Mouse (Mus musculus) cortical plate, adult 2 months (tissue): ENCODE results near the gene Abhd14a. TPM values are rescaled to one million over a fixed set of nuclear protein-coding genes. Genes with fewer than 3 reads are reported as not detected.

Source experiments
- H3K27ac ChIP-seq: fragments of 200-500 bp; 2 replicates; pipeline ENCODE4 v1.5.1; 2012; ENCODE audit warnings: low read length, control low read depth, inconsistent platforms; ENCODE audit not compliant: insufficient read depth
- H3K4me1 ChIP-seq: fragments of 200-500 bp; 2 replicates; pipeline ENCODE4 v1.6.1; 2011; ENCODE audit warnings: low read length; ENCODE audit not compliant: control insufficient read depth, insufficient read depth
- H3K4me3 ChIP-seq: fragments of 200-500 bp; 2 replicates; pipeline ENCODE4 v1.5.1; 2011; ENCODE audit warnings: mild to moderate bottlenecking, low read length, control low read depth; ENCODE audit not compliant: insufficient read depth
- CTCF ChIP-seq: fragments of 200-500 bp; IDR thresholded peaks from 2 replicates; pipeline ENCODE4 v1.5.1; 2011; ENCODE audit warnings: mild to moderate bottlenecking, control low read depth, low read length; ENCODE audit not compliant: insufficient read depth; ENCODE audit errors: extremely low read depth
- POLR2A ChIP-seq: fragments of 200-500 bp; IDR thresholded peaks from 2 replicates; pipeline ENCODE4 v1.6.1; 2011; ENCODE audit warnings: mild to moderate bottlenecking, low read length, control low read depth; ENCODE audit not compliant: insufficient read depth; ENCODE audit errors: extremely low read depth
- polyA plus RNA-seq: library from polyadenylated mRNA; depleted of rRNA; stranded (reverse); fragments of >200 nt; gene quantifications from 2 replicates; pipeline ENCODE4 v1.2.3, GENCODE M21; 2012

The Abhd14a gene
- polyA plus RNA-seq, 1 experiment: 88.0 TPM

DNA sequence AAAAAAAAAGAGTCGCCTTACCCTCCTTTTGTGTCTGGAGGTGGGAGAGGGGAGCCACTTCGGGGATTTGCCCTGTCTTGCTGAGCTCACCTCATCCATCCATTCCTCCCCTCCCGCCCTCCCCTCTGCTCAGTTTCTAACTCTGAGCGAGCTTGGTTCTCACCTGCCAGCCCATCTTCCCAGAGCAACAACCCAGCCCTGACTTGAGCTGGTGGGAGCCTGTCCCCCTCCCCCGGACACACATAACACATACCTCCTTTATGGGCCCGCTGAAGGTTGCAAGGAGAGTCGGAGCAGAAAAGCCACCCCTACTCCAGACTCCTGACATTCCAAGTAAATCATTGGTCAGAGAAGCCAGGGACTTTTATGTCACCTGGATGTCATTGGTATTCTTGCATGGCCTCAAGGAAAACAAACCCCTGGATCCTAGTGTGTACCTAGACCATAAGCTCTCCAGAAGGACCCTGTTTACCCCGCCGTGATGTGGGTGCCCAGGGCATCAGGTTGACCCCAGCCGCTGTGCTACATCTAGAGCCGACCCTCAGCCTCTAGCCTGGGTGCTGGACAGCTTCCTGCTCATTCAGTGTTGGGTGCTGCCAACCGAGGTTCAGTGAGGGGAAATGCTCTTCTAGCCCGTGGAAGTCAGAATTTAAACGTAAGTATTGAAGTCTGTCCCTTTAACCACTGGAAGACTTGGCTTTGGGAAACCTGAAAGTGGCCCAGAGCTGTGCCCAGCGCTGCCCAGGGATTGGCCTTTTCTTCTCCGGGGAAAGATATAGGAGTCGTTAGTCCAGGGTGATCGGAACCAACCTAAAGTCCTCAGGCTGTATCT is 26.2 kb downstream of the Abhd14a start:
- TF ChIP-seq POLR2A (no peak), CTCF (no peak)
- Histone ChIP-seq H3K4me3 (no peak overlapping the region), H3K4me1 (peaks cover 9% of the 10 kb centered on the region), H3K27ac (0 out of 2 replicates have a peak overlapping the region, but pooled peaks have one; percentile 15)

GRCm38 (mm10) chr9:106420608-106421007 is 26.9 kb downstream of the Abhd14a start:
- Histone ChIP-seq H3K4me3 (no peak overlapping the region), H3K27ac (no peak overlapping the region), H3K4me1 (peaks cover 9% of the 10 kb centered on the region)
- TF ChIP-seq POLR2A (no peak), CTCF (no peak)

- Histone ChIP-seq H3K27ac (0 out of 2 replicates have a peak overlapping the region, but pooled peaks have one; percentile 47), H3K4me1 (peaks cover 9% of the 10 kb centered on the region), H3K4me3 (no peak overlapping the region)
- TF ChIP-seq POLR2A (peak; percentile 23; the same call in 1 of the 2 replicates), CTCF (no peak)
These were observed 29.4 kb downstream of the Abhd14a start for GRCm38 (mm10) chr9:106417841-106418625.

DNA sequence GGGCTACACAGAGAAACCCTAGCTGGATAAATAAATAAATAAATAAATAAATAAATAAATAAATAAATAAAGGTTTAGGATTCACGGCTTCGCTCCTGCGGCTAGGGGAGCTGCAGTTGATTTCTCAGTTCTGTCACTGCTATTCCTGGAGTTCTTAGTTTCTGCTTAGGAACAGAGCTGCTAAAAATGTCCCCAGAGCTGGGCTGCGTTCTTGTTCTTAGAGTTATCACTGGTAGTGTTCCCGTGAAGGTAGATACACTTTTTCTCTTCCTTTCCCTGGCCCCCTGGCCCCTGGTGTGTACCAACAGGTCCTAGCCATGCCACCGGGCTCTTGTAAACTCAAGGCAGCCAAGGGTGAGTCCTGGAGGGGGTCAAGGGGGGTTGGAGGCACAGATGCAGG is 30.7 kb downstream of the Abhd14a start:
- Histone ChIP-seq H3K4me1 (peaks cover 9% of the 10 kb centered on the region), H3K27ac (peak overlapping the region; percentile 47), H3K4me3 (no peak overlapping the region)
- no peak for TF ChIP-seq POLR2A
- TF ChIP-seq CTCF: no peak

DNA sequence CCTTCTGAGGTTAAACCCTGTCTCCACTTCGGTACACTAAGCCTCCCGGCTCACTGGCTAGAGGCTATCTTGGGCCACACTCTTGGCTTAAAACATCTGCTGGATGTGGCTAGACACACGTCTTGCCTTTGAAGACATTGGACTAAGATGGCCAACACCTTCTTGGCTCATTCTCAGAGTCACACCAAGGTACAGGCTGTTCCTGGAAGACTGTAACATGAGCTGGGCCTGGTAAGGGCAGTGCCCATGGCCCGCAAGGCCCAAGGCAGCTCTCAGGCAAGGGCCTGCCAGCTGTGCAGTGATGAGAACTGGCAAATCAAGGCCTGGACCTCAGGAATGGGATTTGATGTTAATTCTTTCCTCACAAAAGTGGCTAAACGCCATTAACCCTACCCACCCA is 33.9 kb downstream of the Abhd14a start:
- H3K4me1 ChIP-seq: peaks cover 8% of the 10 kb centered on the region
- H3K4me3 ChIP-seq: no peak overlapping the region
- TF ChIP-seq CTCF (no peak), POLR2A (no peak)
- no peak overlapping the region for H3K27ac ChIP-seq

- Histone ChIP-seq H3K4me3 (no peak overlapping the region), H3K27ac (no peak overlapping the region), H3K4me1 (peaks cover 5% of the 10 kb centered on the region)
- TF ChIP-seq CTCF (no peak), POLR2A (no peak)
These were observed 35.3 kb downstream of the Abhd14a start for GRCm38 (mm10) chr9:106412210-106412609.

DNA sequence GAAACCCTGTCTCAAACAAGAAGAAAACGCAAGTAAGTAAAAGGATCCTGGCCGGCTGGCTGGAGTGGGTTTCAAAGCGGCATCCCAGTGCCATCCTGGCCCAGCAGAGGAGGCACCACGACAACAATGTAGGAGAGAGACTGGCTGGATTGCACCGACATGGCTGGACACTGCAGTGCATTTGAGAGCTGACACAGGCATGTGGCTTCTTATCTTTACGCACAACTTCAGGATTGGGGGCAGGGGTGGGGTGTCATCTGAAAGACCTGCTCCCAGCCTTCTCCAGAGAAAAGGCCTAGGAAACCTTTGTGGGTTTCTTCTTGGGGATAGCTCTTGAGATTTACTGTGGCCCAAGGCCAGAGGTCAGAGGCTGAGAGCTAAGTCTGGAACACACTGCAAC is 35.7 kb downstream of the Abhd14a start:
- TF ChIP-seq CTCF (no peak), POLR2A (no peak)
- H3K4me1 ChIP-seq: peaks cover 8% of the 10 kb centered on the region

GRCm38 (mm10) chr9:106411091-106411594 is 36.3 kb downstream of the Abhd14a start:
- no peak overlapping the region for H3K27ac ChIP-seq
- TF ChIP-seq CTCF (no peak), POLR2A (no peak)
- peaks cover 8% of the 10 kb centered on the region for H3K4me1 ChIP-seq
- H3K4me3 ChIP-seq: no peak overlapping the region

More for the DNA sequence above, 35.7 kb downstream of the Abhd14a start:
- Histone ChIP-seq H3K4me3 (no peak overlapping the region), H3K27ac (no peak overlapping the region)

- Histone ChIP-seq H3K4me3 (no peak overlapping the region), H3K4me1 (peaks cover 8% of the 10 kb centered on the region), H3K27ac (no peak overlapping the region)
- TF ChIP-seq POLR2A (no peak), CTCF (no peak)
These were observed 37.3 kb downstream of the Abhd14a start for GRCm38 (mm10) chr9:106410086-106410650.

DNA sequence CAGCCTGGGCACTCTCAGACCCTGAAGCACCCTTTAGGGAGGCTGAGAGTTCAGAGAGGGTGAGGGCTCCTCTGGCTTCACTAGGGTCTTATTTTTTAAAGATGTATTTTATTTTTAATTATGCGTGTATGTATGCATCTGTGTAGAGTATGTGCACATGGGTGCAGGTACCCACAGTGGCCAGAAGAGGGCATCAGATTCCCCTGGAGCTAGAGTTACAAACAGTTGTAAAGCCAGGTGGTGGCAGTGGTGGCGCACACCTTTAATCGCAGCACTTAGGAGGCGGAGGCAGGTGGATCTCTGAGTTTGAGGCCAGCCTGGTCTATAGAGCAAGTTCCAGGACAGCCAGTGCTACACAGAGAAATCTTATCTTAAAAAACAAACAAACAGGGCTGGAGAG is 38.4 kb downstream of the Abhd14a start:
- Histone ChIP-seq H3K4me1 (peaks cover 8% of the 10 kb centered on the region), H3K27ac (no peak overlapping the region), H3K4me3 (no peak overlapping the region)
- TF ChIP-seq POLR2A (no peak), CTCF (no peak)
